Mouse (Mus musculus): Measurements from ENCODE around the gene Nfkb1. TPM values are rescaled to one million over a fixed set of nuclear protein-coding genes. Genes with fewer than 3 reads are reported as not detected.

Gene Nfkb1
- polyA plus RNA-seq, 1 experiment = 0.07 TPM

- H3K36me3 ChIP-seq (ENCODE audit: control insufficient read depth) = no peaks in the 10 kb centered on the region
- TF ChIP-seq TAL1 (IDR thresholded peaks at IDR 0.05; ENCODE audit: low read length) (no peak), GATA1 (IDR thresholded peaks at IDR 0.05; ENCODE audit: low read length) (no peak)
- no peaks in the 10 kb centered on the region for H3K9me3 ChIP-seq (ENCODE audit: control insufficient read depth, low read length)
- peaks cover 34% of the 10 kb centered on the region for H3K27me3 ChIP-seq (ENCODE audit: control insufficient read depth)
- H3K4me1 ChIP-seq (ENCODE audit: control insufficient read depth) = peaks cover 13% of the 10 kb centered on the region
- H3K4me3 ChIP-seq (replicated peaks) = peak overlapping the region; percentile 60
These were observed 1.4 kb downstream of the Nfkb1 start for GRCm38 (mm10) chr3:135689773-135690567.

GRCm38 (mm10) chr3:135688970-135689772 is 2.2 kb downstream of the Nfkb1 start:
- TF ChIP-seq TAL1 (IDR thresholded peaks at IDR 0.05; ENCODE audit: low read length) (no peak), GATA1 (IDR thresholded peaks at IDR 0.05; ENCODE audit: low read length) (no peak)
- no peaks in the 10 kb centered on the region for H3K36me3 ChIP-seq (ENCODE audit: control insufficient read depth)
- H3K4me1 ChIP-seq (ENCODE audit: control insufficient read depth) = peaks cover 13% of the 10 kb centered on the region
- no peaks in the 10 kb centered on the region for H3K9me3 ChIP-seq (ENCODE audit: control insufficient read depth, low read length)
- H3K4me3 ChIP-seq (replicated peaks) = no peak overlapping the region
- peaks cover 34% of the 10 kb centered on the region for H3K27me3 ChIP-seq (ENCODE audit: control insufficient read depth)

- TF ChIP-seq TAL1 (IDR thresholded peaks at IDR 0.05; ENCODE audit: low read length) (no peak), GATA1 (IDR thresholded peaks at IDR 0.05; ENCODE audit: low read length) (no peak)
- H3K36me3 ChIP-seq (ENCODE audit: control insufficient read depth) = no peaks in the 10 kb centered on the region
- no peaks in the 10 kb centered on the region for H3K9me3 ChIP-seq (ENCODE audit: control insufficient read depth, low read length)
- peaks cover 13% of the 10 kb centered on the region for H3K4me1 ChIP-seq (ENCODE audit: control insufficient read depth)
- peaks cover 31% of the 10 kb centered on the region for H3K27me3 ChIP-seq (ENCODE audit: control insufficient read depth)
- no peak overlapping the region for H3K4me3 ChIP-seq (replicated peaks)
These were observed 3.4 kb downstream of the Nfkb1 start for GRCm38 (mm10) chr3:135687965-135688364.

GRCm38 (mm10) chr3:135686419-135686818 is 4.9 kb downstream of the Nfkb1 start:
- Histone ChIP-seq H3K4me3 (replicated peaks) (no peak overlapping the region), H3K4me1 (ENCODE audit: control insufficient read depth) (peaks cover 7% of the 10 kb centered on the region)

GRCm38 (mm10) chr3:135683275-135683674 is 8.1 kb downstream of the Nfkb1 start:
- Histone ChIP-seq H3K36me3 (ENCODE audit: control insufficient read depth) (no peaks in the 10 kb centered on the region), H3K9me3 (ENCODE audit: control insufficient read depth, low read length) (no peaks in the 10 kb centered on the region), H3K4me3 (replicated peaks) (no peak overlapping the region), H3K4me1 (ENCODE audit: control insufficient read depth) (no peaks in the 10 kb centered on the region; the same call in 1 of the 2 replicates), H3K27me3 (ENCODE audit: control insufficient read depth) (no peaks in the 10 kb centered on the region)
- TF ChIP-seq TAL1 (IDR thresholded peaks at IDR 0.05; ENCODE audit: low read length) (no peak), GATA1 (IDR thresholded peaks at IDR 0.05; ENCODE audit: low read length) (no peak)

More at GRCm38 (mm10) chr3:135686419-135686818, 4.9 kb downstream of the Nfkb1 start:
- Histone ChIP-seq H3K9me3 (ENCODE audit: control insufficient read depth, low read length) (no peaks in the 10 kb centered on the region), H3K27me3 (ENCODE audit: control insufficient read depth) (peaks cover 22% of the 10 kb centered on the region), H3K36me3 (ENCODE audit: control insufficient read depth) (no peaks in the 10 kb centered on the region)
- no peak for TF ChIP-seq GATA1 (IDR thresholded peaks at IDR 0.05; ENCODE audit: low read length)
- no peak for TF ChIP-seq TAL1 (IDR thresholded peaks at IDR 0.05; ENCODE audit: low read length)

GRCm38 (mm10) chr3:135682240-135682639 is 9.1 kb downstream of the Nfkb1 start:
- no peaks in the 10 kb centered on the region for H3K36me3 ChIP-seq (ENCODE audit: control insufficient read depth)
- TF ChIP-seq GATA1 (IDR thresholded peaks at IDR 0.05; ENCODE audit: low read length) = no peak
- no peak for TF ChIP-seq TAL1 (IDR thresholded peaks at IDR 0.05; ENCODE audit: low read length)
- no peaks in the 10 kb centered on the region for H3K9me3 ChIP-seq (ENCODE audit: control insufficient read depth, low read length)
- H3K27me3 ChIP-seq (ENCODE audit: control insufficient read depth) = no peaks in the 10 kb centered on the region
- no peaks in the 10 kb centered on the region; the same call in 1 of the 2 replicates for H3K4me1 ChIP-seq (ENCODE audit: control insufficient read depth)
- H3K4me3 ChIP-seq (replicated peaks) = no peak overlapping the region

- Histone ChIP-seq H3K27me3 (ENCODE audit: control insufficient read depth) (no peaks in the 10 kb centered on the region), H3K36me3 (ENCODE audit: control insufficient read depth) (no peaks in the 10 kb centered on the region), H3K4me1 (ENCODE audit: control insufficient read depth) (no peaks in the 10 kb centered on the region; the same call in 1 of the 2 replicates), H3K4me3 (replicated peaks) (no peak overlapping the region), H3K9me3 (ENCODE audit: control insufficient read depth, low read length) (no peaks in the 10 kb centered on the region)
- TF ChIP-seq GATA1 (IDR thresholded peaks at IDR 0.05; ENCODE audit: low read length) (no peak), TAL1 (IDR thresholded peaks at IDR 0.05; ENCODE audit: low read length) (no peak)
These were observed 10.0 kb downstream of the Nfkb1 start for GRCm38 (mm10) chr3:135681272-135681783.

GRCm38 (mm10) chr3:135680213-135680843 is 11.0 kb downstream of the Nfkb1 start:
- no peak overlapping the region for H3K4me3 ChIP-seq (replicated peaks)
- no peaks in the 10 kb centered on the region; the same call in 1 of the 2 replicates for H3K4me1 ChIP-seq (ENCODE audit: control insufficient read depth)
- no peaks in the 10 kb centered on the region for H3K9me3 ChIP-seq (ENCODE audit: control insufficient read depth, low read length)
- no peaks in the 10 kb centered on the region for H3K27me3 ChIP-seq (ENCODE audit: control insufficient read depth)
- H3K36me3 ChIP-seq (ENCODE audit: control insufficient read depth) = no peaks in the 10 kb centered on the region
- TF ChIP-seq GATA1 (IDR thresholded peaks at IDR 0.05; ENCODE audit: low read length) = no peak
- no peak for TF ChIP-seq TAL1 (IDR thresholded peaks at IDR 0.05; ENCODE audit: low read length)
